In the genomic region with DNA sequence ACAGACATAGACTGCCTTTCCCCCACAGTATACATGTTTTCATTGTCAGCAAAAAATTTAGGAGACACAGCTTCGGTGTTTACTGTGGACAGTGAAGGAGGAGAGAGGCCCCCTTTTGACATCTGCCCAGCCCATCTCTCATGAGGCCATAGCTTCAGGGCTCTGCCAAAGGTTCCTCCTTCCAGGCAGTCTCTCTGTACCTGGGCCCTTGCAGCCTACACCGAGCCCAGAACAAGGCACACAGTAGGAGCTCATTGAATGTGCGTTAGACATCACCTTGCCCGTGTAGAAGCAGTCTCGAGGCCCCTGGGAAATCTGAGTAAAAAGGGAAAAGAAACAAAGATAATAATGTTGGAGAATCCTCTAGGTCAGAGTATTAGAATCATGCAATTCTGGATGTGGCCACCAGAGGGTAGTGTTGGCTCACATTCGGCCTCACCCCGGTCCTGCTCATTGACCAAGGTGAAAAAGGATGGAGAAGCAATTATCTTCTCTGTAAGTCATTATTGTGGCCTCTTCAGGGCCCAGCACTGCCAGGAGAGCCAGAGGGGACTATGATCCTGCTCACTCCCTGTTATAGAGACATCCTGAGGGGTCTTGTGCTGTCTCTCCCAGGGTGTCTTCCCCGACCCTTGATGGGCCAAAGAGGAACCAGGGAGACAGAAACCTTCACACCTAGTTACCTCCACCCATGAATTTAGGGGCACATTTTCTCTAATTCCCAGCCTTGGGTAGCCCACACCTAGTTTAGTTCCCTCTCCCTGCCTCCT, we compare ENCODE assay signal across 8 mouse cellular contexts. TPM values are rescaled to one million over a fixed set of nuclear protein-coding genes. Genes with fewer than 3 reads are reported as not detected.
DNase-seq lines count a peak whose midpoint lies in the region; ATAC-seq lines count a peak whose summit lies in the region.

No protein-coding gene starts in this region.

- no peaks in the 10 kb centered on the region for H3K4me1 ChIP-seq in intestine, embryonic 16.5 days (ENCODE audit: control insufficient read depth, insufficient read depth, low read length)
- H3K4me1 ChIP-seq in midbrain, embryonic 15.5 days: peaks cover 9% of the 10 kb centered on the region

- H3K9ac ChIP-seq in intestine, embryonic 16.5 days (ENCODE audit: low read depth, low read length): no peak overlapping the region
- H3K9ac ChIP-seq in midbrain, embryonic 15.5 days: no peak overlapping the region

- H3K9me3 ChIP-seq in intestine, embryonic 16.5 days (ENCODE audit: control insufficient read depth, low read length): no peaks in the 10 kb centered on the region
- H3K9me3 ChIP-seq in midbrain, embryonic 15.5 days: no peaks in the 10 kb centered on the region

- no peaks in the 10 kb centered on the region for H3K36me3 ChIP-seq in intestine, embryonic 16.5 days (ENCODE audit: control insufficient read depth, insufficient read depth, low read length)
- H3K36me3 ChIP-seq in midbrain, embryonic 15.5 days (replicated peaks): no peaks in the 10 kb centered on the region

- H3K4me2 ChIP-seq in intestine, embryonic 16.5 days (ENCODE audit: low read depth, low read length): no peak overlapping the region
- H3K4me2 ChIP-seq in midbrain, embryonic 15.5 days: no peak overlapping the region

- no peaks in the 10 kb centered on the region; the same call in 1 of the 2 replicates for H3K27me3 ChIP-seq in intestine, embryonic 16.5 days (replicated peaks; ENCODE audit: control insufficient read depth, insufficient read depth, low read length)
- no peaks in the 10 kb centered on the region for H3K27me3 ChIP-seq in midbrain, embryonic 15.5 days (replicated peaks)

- DNase-seq in urinary bladder, postnatal 14 days (ENCODE audit: low spot score): peak; percentile 76
- DNase-seq in urinary bladder, postnatal 10 days (ENCODE audit: low spot score): no peak
- peak; percentile 81 for DNase-seq in gastrocnemius, postnatal 10 days
- DNase-seq in left cerebral cortex, postnatal 25 days (ENCODE audit: low spot score in 2 of 2): peak; percentile 73 to 82
- DNase-seq in spleen, postnatal 10 days (ENCODE audit: low spot score in 2 of 2): peak; percentile 74 to 84

- no peak overlapping the region for H3K4me3 ChIP-seq in intestine, embryonic 16.5 days (ENCODE audit: low read length)
- no peak overlapping the region for H3K4me3 ChIP-seq in midbrain, embryonic 15.5 days

- WGBS in intestine, embryonic 16.5 days: 13% methylated on average over 8 of the region's 8 CpGs
- 15% methylated on average over 8 of the region's 8 CpGs for WGBS in midbrain, embryonic 15.5 days

- H3K27ac ChIP-seq in intestine, embryonic 16.5 days (ENCODE audit: low read length): no peak overlapping the region
- H3K27ac ChIP-seq in midbrain, embryonic 15.5 days: 0 out of 2 replicates have a peak overlapping the region, but pooled peaks have one; percentile 45

- intact Hi-C loops in left cerebral cortex, postnatal 25 days (cut with DNase I): loop anchor here (1.0 to 2.0 kb wide), 2 partner anchors 46 to 110 kb away; partner anchors contain the start of gene Klhl11

- ATAC-seq in common myeloid progenitor, adult 5-6 weeks (replicated peaks; ENCODE audit: low read depth, poor library complexity, severe bottlenecking): peak; percentile 81
- peak; percentile 46; the same call in 1 of the 2 replicates for ATAC-seq in intestine, embryonic 16.5 days
- ATAC-seq in midbrain, embryonic 15.5 days (replicated peaks): peak; percentile 72

RNA-seq across cellular contexts. Expression of gene Hap1, which starts 6.5 kb away (rescaled TPM):
- total RNA-seq in common myeloid progenitor, adult 5-6 weeks (2017): not detected in 2 replicates
- 1 to 10 TPM in 1 of 2 experiments, under 1 TPM in 1; 0.73 to 1.3 TPM for total RNA-seq in gastrocnemius, postnatal 10 days (2021)
- 12.6 and 13.5 TPM in 2 replicates for polyA plus RNA-seq in intestine, embryonic 16.5 days (2015; fragmentation: Nextera tagmentation; extraction: Ambion mirVana)
- 100 to 1,000 TPM; 136 to 160 TPM for total RNA-seq in left cerebral cortex, postnatal 25 days (2021)
- 315 and 316 TPM in 2 replicates for polyA plus RNA-seq in midbrain, embryonic 15.5 days (2015; fragmentation: Nextera tagmentation; extraction: Ambion mirVana)

RNA-seq across cellular contexts. Expression of gene Gast, which starts 28.2 kb away (rescaled TPM):
- not detected in 2 replicates for total RNA-seq in common myeloid progenitor, adult 5-6 weeks (2017)
- not detected for total RNA-seq in gastrocnemius, postnatal 10 days (2021)
- 0.77 and 0.80 TPM in 2 replicates for polyA plus RNA-seq in intestine, embryonic 16.5 days (2015; fragmentation: Nextera tagmentation; extraction: Ambion mirVana)
- not detected for total RNA-seq in left cerebral cortex, postnatal 25 days (2021)
- polyA plus RNA-seq in midbrain, embryonic 15.5 days (2015; fragmentation: Nextera tagmentation; extraction: Ambion mirVana): 2.0 and 2.3 TPM in 2 replicates

RNA-seq across cellular contexts. Expression of gene Jup, which starts 35.2 kb away (rescaled TPM):
- total RNA-seq in common myeloid progenitor, adult 5-6 weeks (2017): 1.9 and 2.5 TPM in 2 replicates
- total RNA-seq in gastrocnemius, postnatal 10 days (2021): 10 to 100 TPM; 81.4 to 90.0 TPM
- polyA plus RNA-seq in intestine, embryonic 16.5 days (2015; fragmentation: Nextera tagmentation; extraction: Ambion mirVana): 165 and 179 TPM in 2 replicates
- 10 to 100 TPM; 44.2 to 45.4 TPM for total RNA-seq in left cerebral cortex, postnatal 25 days (2021)
- 104 and 105 TPM in 2 replicates for polyA plus RNA-seq in midbrain, embryonic 15.5 days (2015; fragmentation: Nextera tagmentation; extraction: Ambion mirVana)

RNA-seq across cellular contexts. Expression of gene Eif1, which starts 42.7 kb away (rescaled TPM):
- 220 and 411 TPM in 2 replicates for total RNA-seq in common myeloid progenitor, adult 5-6 weeks (2017)
- 100 to 1,000 TPM; 838 to 840 TPM for total RNA-seq in gastrocnemius, postnatal 10 days (2021)
- 1,811 and 1,878 TPM in 2 replicates for polyA plus RNA-seq in intestine, embryonic 16.5 days (2015; fragmentation: Nextera tagmentation; extraction: Ambion mirVana)
- 100 to 1,000 TPM; 820 to 888 TPM for total RNA-seq in left cerebral cortex, postnatal 25 days (2021)
- polyA plus RNA-seq in midbrain, embryonic 15.5 days (2015; fragmentation: Nextera tagmentation; extraction: Ambion mirVana): 1,086 and 1,110 TPM in 2 replicates

RNA-seq across cellular contexts. Expression of gene P3h4, which starts 52.2 kb away (rescaled TPM):
- 1.1 TPM in 1 of 2 replicates, not detected in the other for total RNA-seq in common myeloid progenitor, adult 5-6 weeks (2017)
- total RNA-seq in gastrocnemius, postnatal 10 days (2021): 10 to 100 TPM; 15.4 to 22.8 TPM
- polyA plus RNA-seq in intestine, embryonic 16.5 days (2015; fragmentation: Nextera tagmentation; extraction: Ambion mirVana): 36.9 and 38.5 TPM in 2 replicates
- 1 to 10 TPM; 7.2 to 7.5 TPM for total RNA-seq in left cerebral cortex, postnatal 25 days (2021)
- polyA plus RNA-seq in midbrain, embryonic 15.5 days (2015; fragmentation: Nextera tagmentation; extraction: Ambion mirVana): 20.3 and 21.2 TPM in 2 replicates

Comparison
In these comparisons a context has a peak if more than half of its experiments do, and no peak if none do; other contexts are left out.
1. RNA of gene Hap1, which starts 6.5 kb away (total RNA-seq): 136 to 160 TPM in left cerebral cortex, postnatal 25 days; 0.73 to 1.3 TPM in gastrocnemius, postnatal 10 days and not detected in common myeloid progenitor, adult 5-6 weeks; every median in the first group is over 10 times any median in the second.
2. RNA of gene Jup, which starts 35.2 kb away (total RNA-seq): 81.4 to 90.0 TPM in gastrocnemius, postnatal 10 days and 44.2 to 45.4 TPM in left cerebral cortex, postnatal 25 days; 1.9 to 2.5 TPM in common myeloid progenitor, adult 5-6 weeks; every median in the first group is over 10 times any median in the second.
3. Peak in every context shown above with its lines, with median percentiles within 50 percentile points of each other: ATAC-seq.